Mouse (Mus musculus) heart, embryonic 14.5 days (tissue): ENCODE measurements around the gene Srr. TPM values are rescaled to one million over a fixed set of nuclear protein-coding genes. Genes with fewer than 3 reads are reported as not detected.

ENCODE experiments used
- ATAC-seq: fragments of 200-750 bp; cut with Nextera tagmentation; 2 replicates; pipeline ENCODE4 v1.8.0; 2017; ENCODE audit warnings: low read depth, moderate TSS enrichment; ENCODE audit not compliant: insufficient number of reproducible peaks, insufficient read depth, low FRiP score
- H3K27ac ChIP-seq, 2 experiments: fragments of 200-500 bp in 1 of 2; fragments of 300-500 bp in 1 of 2; sonication (generic) in 1 of 2; replicated peaks in 1 of 2; 2 replicates each; pipeline ENCODE4 v1.5.1; 2012 to 2014; ENCODE audit warnings: low read depth in 2 of 2, low read length in 2 of 2, control low read depth in 1 of 2, mild to moderate bottlenecking in 1 of 2, mixed read lengths in 1 of 2; ENCODE audit not compliant: control insufficient read depth in 1 of 2, insufficient read depth in 1 of 2
- H3K27me3 ChIP-seq: fragments of 300-500 bp; sonication (generic); 2 replicates; pipeline ENCODE4 v1.6.1; 2014; ENCODE audit warnings: mild to moderate bottlenecking, low read length, control low read depth; ENCODE audit not compliant: control insufficient read depth, insufficient read depth
- H3K36me3 ChIP-seq: fragments of 300-500 bp; sonication (generic); 2 replicates; pipeline ENCODE4 v1.6.1; 2014; ENCODE audit warnings: mild to moderate bottlenecking, control low read depth, low read length, mixed read lengths; ENCODE audit not compliant: control insufficient read depth, insufficient read depth
- H3K4me1 ChIP-seq, 2 experiments: fragments of 200-500 bp in 1 of 2; fragments of 300-500 bp in 1 of 2; sonication (generic) in 1 of 2; 2 replicates each; pipeline ENCODE4 v1.6.1; 2012 to 2014; ENCODE audit warnings: low read length in 2 of 2, control low read depth in 1 of 2, mixed read lengths in 1 of 2; ENCODE audit not compliant: control insufficient read depth in 2 of 2, insufficient read depth in 2 of 2
- H3K4me2 ChIP-seq: fragments of 300-500 bp; sonication (generic); 2 replicates; pipeline ENCODE4 v1.6.1; 2014; ENCODE audit warnings: mild to moderate bottlenecking, low read length
- H3K4me3 ChIP-seq, 2 experiments: fragments of 200-500 bp in 1 of 2; fragments of 300-500 bp in 1 of 2; sonication (generic) in 1 of 2; 2 replicates each; pipeline ENCODE4 v1.5.1; 2012 to 2014; ENCODE audit warnings: low read length in 2 of 2, mild to moderate bottlenecking in 2 of 2, control low read depth in 1 of 2, low read depth in 1 of 2, moderate library complexity in 1 of 2; ENCODE audit not compliant: control insufficient read depth in 1 of 2, insufficient read depth in 1 of 2
- H3K9ac ChIP-seq: fragments of 300-500 bp; sonication (generic); 2 replicates; pipeline ENCODE4 v1.6.1; 2014; ENCODE audit warnings: mild to moderate bottlenecking, low read length
- H3K9me3 ChIP-seq: fragments of 300-500 bp; sonication (generic); 2 replicates; pipeline ENCODE4 v1.6.1; 2016; ENCODE audit warnings: low read length, control low read depth; ENCODE audit not compliant: control insufficient read depth
- WGBS: fragments of 180-500 bp; shearing (Covaris S2); extraction: QIAGEN DNeasy Blood & Tissue Kit; methylation state at CpG from one replicate; pipeline ENCODE4 v1.1.7; 2014; 5-methylcytosine and 5-hydroxymethylcytosine counted together
- polyA plus RNA-seq: library from polyadenylated mRNA; unstranded; fragments of >200 nt; fragmentation: Nextera tagmentation; extraction: Ambion mirVana; gene quantifications from 2 replicates; pipeline ENCODE4 v1.2.1, GENCODE M21; 2014

Gene Srr
- polyA plus RNA-seq, 1 experiment from 2014 or later: 19.1 TPM

- Histone ChIP-seq H3K27me3 (no peaks in the 10 kb centered on the region), H3K9ac (no peak overlapping the region), H3K4me3 (no peak overlapping the region), H3K36me3 (peaks cover 16% of the 10 kb centered on the region; the same call in 1 of the 2 replicates), H3K4me2 (no peak overlapping the region), H3K4me1 (peaks cover 6 to 8% of the 10 kb centered on the region in 2 experiments), H3K27ac (no peak overlapping the region), H3K9me3 (no peaks in the 10 kb centered on the region)
- WGBS: 74% methylated on average over 4 of the region's 4 CpGs
- ATAC-seq: no peak
These were observed 55.2 kb downstream of the Srr start for GRCm38 (mm10) chr11:74870544-74870943.

GRCm38 (mm10) chr11:74869603-74870002 lies 56.1 kb downstream of the Srr start:
- Histone ChIP-seq H3K9ac (no peak overlapping the region), H3K9me3 (no peaks in the 10 kb centered on the region), H3K4me1 (peaks cover 4 to 9% of the 10 kb centered on the region in 2 experiments; a peak in 3 of 4 replicates), H3K36me3 (peaks cover 16% of the 10 kb centered on the region; the same call in 1 of the 2 replicates), H3K27me3 (no peaks in the 10 kb centered on the region), H3K27ac (no peak overlapping the region), H3K4me3 (no peak overlapping the region), H3K4me2 (no peak overlapping the region)
- no peak for ATAC-seq
- 85% methylated on average over 6 of the region's 6 CpGs for WGBS

GRCm38 (mm10) chr11:74868046-74868760 lies 57.5 kb downstream of the Srr start:
- Histone ChIP-seq H3K4me3 (no peak overlapping the region), H3K9me3 (no peaks in the 10 kb centered on the region), H3K9ac (no peak overlapping the region), H3K36me3 (peaks cover 16% of the 10 kb centered on the region; the same call in 1 of the 2 replicates), H3K27ac (no peak overlapping the region), H3K4me2 (no peak overlapping the region), H3K4me1 (peaks cover 13 to 22% of the 10 kb centered on the region in 2 experiments), H3K27me3 (no peaks in the 10 kb centered on the region)
- ATAC-seq: no peak
- 85% methylated on average over 13 of the region's 13 CpGs for WGBS

GRCm38 (mm10) chr11:74867181-74867580 lies 58.6 kb downstream of the Srr start:
- H3K4me3 ChIP-seq: no peak overlapping the region
- H3K4me1 ChIP-seq: peaks cover 15 to 29% of the 10 kb centered on the region in 2 experiments
- 70% methylated on average over 2 of the region's 2 CpGs for WGBS
- H3K36me3 ChIP-seq: peaks cover 16% of the 10 kb centered on the region; the same call in 1 of the 2 replicates
- H3K4me2 ChIP-seq: no peak overlapping the region
- H3K27me3 ChIP-seq: no peaks in the 10 kb centered on the region
- no peak for ATAC-seq
- H3K9me3 ChIP-seq: no peaks in the 10 kb centered on the region
- no peak overlapping the region for H3K9ac ChIP-seq
- 0 out of 4 replicates have a peak overlapping the region, but pooled peaks of 1 of the 2 experiments have one; percentile 17 for H3K27ac ChIP-seq

- WGBS: 71% methylated on average over 4 of the region's 4 CpGs
These were observed 59.1 kb downstream of the Srr start for GRCm38 (mm10) chr11:74866640-74867039.

GRCm38 (mm10) chr11:74865252-74865651 lies 60.5 kb downstream of the Srr start:
- H3K4me1 ChIP-seq: peaks cover 12 to 24% of the 10 kb centered on the region in 2 experiments
- WGBS: 83% methylated on average over 9 of the region's 9 CpGs
- H3K4me2 ChIP-seq: no peak overlapping the region
- no peaks in the 10 kb centered on the region for H3K27me3 ChIP-seq
- ATAC-seq: no peak
- H3K9ac ChIP-seq: no peak overlapping the region
- H3K9me3 ChIP-seq: no peaks in the 10 kb centered on the region
- H3K4me3 ChIP-seq: no peak overlapping the region
- H3K36me3 ChIP-seq: peaks cover 16% of the 10 kb centered on the region; the same call in 1 of the 2 replicates
- no peak overlapping the region for H3K27ac ChIP-seq

More at GRCm38 (mm10) chr11:74866640-74867039, 59.1 kb downstream of the Srr start:
- Histone ChIP-seq H3K4me2 (no peak overlapping the region), H3K9me3 (no peaks in the 10 kb centered on the region), H3K9ac (no peak overlapping the region), H3K4me1 (peaks cover 17 to 32% of the 10 kb centered on the region in 2 experiments), H3K4me3 (no peak overlapping the region), H3K27ac (0 out of 4 replicates have a peak overlapping the region, but pooled peaks of 1 of the 2 experiments have one; percentile 38), H3K36me3 (peaks cover 16% of the 10 kb centered on the region; the same call in 1 of the 2 replicates), H3K27me3 (no peaks in the 10 kb centered on the region)
- ATAC-seq: no peak; the same call in 1 of the 2 replicates

GRCm38 (mm10) chr11:74864421-74864820 lies 61.3 kb downstream of the Srr start:
- Histone ChIP-seq H3K27ac (0 out of 4 replicates have a peak overlapping the region, but pooled peaks of 1 of the 2 experiments have one; percentile 30), H3K9ac (no peak overlapping the region)

More at GRCm38 (mm10) chr11:74864421-74864820, 61.3 kb downstream of the Srr start:
- peaks cover 17% of the 10 kb centered on the region for H3K36me3 ChIP-seq
- no peaks in the 10 kb centered on the region for H3K27me3 ChIP-seq
- peaks cover 12 to 24% of the 10 kb centered on the region in 2 experiments for H3K4me1 ChIP-seq
- H3K4me3 ChIP-seq: no peak overlapping the region
- H3K9me3 ChIP-seq: no peaks in the 10 kb centered on the region
- no peak overlapping the region for H3K4me2 ChIP-seq
- WGBS: 73% methylated on average over 9 of the region's 9 CpGs
- no peak for ATAC-seq
